Mouse (Mus musculus): ENCODE data around the gene Mfsd13b.

GRCm38 (mm10) chr7:120999021-120999530 lies 16.8 kb downstream of the Mfsd13b start:
- TF ChIP-seq CTCF (IDR thresholded peaks at IDR 0.05; ENCODE audit: low read depth) (no peak), EP300 (IDR thresholded peaks at IDR 0.05; ENCODE audit: low read depth) (no peak)

Measured in heart, postnatal 0 days (tissue).